Mouse (Mus musculus): ENCODE data around the gene Ehmt2.
"Not testable (repeated sequence)": the region's sequence is repeated elsewhere in the genome, so short reads cannot be mapped to it uniquely, and the experiment has no call there.

Ehmt2 gene

GRCm38 (mm10) chr17:34928841-34929240 is 30.6 kb downstream of the Ehmt2 start:
- DNase-seq, result no peak

DNA sequence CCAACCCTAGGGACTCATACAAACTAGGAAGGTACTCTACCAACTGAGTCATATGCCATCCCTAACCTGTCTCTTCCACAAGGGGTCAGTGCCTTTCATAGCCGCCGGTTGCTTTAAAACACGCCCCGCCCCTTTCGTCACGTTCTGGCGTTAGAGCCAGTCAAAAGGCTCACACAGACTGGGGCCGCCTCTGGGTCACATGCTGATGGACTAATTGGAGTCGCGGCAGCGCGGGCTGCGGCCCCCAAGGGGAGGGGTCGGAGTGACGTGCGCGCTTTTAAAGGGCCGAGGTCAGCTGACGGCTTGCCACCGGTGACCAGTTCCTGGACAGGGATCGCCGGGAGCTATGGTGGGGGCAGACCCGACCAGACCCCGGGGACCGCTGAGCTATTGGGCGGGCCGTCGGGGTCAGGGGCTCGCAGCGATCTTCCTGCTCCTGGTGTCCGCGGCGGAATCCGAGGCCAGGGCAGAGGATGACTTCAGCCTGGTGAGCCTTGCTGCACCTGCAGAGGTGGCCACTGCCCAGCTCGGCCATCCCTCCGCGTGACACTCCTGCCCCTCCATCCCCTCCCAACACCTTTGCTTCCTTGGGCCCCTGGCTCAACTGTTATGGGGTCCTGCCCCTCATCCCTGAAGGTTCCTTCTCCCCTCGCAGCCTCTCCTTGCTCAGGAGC is 32.9 kb downstream of the Ehmt2 start, which contains the start of gene Neu1:
Neu1 (plus strand) TSS at position 193 of the 674 bp plus-strand sequence.
- peak; percentile 100 for DNase-seq

DNA sequence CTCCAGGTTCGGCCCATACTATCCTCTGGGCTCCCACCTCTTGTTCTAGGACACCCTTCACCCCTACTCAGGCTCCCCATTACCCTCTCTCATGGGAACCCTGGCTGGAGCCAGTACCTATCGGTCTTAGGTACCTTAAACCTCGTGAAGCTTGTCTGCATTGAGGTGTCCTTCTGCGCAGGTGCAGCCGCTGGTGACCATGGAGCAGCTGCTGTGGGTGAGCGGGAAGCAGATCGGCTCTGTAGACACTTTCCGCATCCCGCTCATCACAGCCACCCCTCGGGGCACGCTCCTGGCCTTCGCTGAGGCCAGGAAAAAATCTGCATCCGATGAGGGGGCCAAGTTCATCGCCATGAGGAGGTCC is 33.4 kb downstream of the Ehmt2 start:
- peak; percentile 60 to 62 for DNase-seq

DNA sequence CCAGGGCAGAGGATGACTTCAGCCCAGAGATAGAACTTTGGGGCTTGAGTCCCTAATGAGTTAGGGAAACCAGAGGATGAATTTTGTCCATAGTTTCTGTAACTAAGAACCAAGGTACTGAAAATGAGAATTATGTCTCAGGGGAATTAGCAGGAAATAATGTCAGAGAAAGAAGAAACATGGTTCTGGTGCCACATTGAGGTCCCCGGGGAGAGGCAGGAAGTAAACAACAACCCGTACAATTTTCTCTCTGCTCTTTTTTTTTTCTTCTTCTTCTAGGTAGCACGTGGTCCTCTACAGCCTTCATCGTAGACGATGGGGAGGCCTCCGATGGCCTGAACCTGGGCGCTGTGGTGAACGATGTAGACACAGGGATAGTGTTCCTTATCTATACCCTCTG is 34.0 kb downstream of the Ehmt2 start:
- no peak for DNase-seq

- no peak for DNase-seq
Observed at GRCm38 (mm10) chr17:34934031-34934430, 35.8 kb downstream of the Ehmt2 start.

GRCm38 (mm10) chr17:34934830-34935229 is 36.6 kb downstream of the Ehmt2 start:
- no peak for DNase-seq

DNA sequence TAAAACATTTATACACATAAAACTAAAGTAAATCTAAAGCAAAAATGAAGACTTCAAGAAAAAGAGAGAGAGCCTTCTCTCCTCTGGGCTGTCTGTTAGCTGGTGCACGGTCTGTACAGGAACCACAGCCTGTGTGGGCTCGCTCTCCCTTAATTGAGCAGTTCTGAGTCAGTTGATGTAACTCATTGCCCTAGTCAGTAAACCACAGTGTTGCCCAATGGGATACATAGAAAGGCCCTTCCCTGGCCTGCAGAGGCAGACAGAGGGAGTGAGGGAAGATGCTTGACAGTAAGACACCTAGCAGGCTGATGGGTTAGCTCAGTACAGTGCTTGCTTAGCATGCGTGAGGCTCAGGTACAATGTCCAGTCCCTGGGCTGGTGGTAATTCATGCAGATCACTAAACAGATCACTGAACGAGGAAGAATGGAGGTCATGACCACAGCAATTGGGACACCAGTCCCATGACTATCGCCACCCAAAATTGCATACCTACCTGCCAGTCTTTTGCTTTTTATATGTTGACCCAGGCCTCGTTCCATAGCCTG is 39.8 kb downstream of the Ehmt2 start:
- no peak for DNase-seq

- DNase-seq, result no peak
Observed at GRCm38 (mm10) chr17:34941344-34942041, 43.2 kb downstream of the Ehmt2 start.

- DNase-seq, result no peak
Observed at GRCm38 (mm10) chr17:34943128-34943815, 45.0 kb downstream of the Ehmt2 start.

- DNase-seq, result no peak
Observed at GRCm38 (mm10) chr17:34944362-34944761, 46.1 kb downstream of the Ehmt2 start.

- DNase-seq, result no peak
Observed at GRCm38 (mm10) chr17:34946486-34947140, 48.3 kb downstream of the Ehmt2 start.

DNA sequence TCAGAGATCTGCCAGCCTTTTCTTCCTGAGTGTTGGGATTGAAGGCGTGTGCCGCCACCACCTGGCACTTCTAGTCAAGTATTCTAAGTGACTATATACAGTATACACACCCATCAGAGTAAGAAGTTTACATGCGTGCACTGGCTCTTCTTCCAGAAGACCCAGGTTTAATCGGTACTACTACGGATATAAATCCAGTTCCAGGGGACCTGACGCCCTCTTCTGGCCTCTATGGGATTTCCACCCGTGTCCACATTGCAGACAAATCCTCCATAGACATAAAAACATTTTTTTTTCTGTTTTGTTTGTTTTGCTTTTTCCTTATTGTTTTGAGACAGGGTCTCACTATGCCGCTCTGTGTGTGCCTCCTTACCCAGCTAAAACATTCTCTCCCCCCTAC is 49.3 kb downstream of the Ehmt2 start:
- peak; percentile 41 to 47 for DNase-seq

- DNase-seq, result not testable (repeated sequence)
Observed at GRCm38 (mm10) chr17:34948721-34949552, 50.7 kb downstream of the Ehmt2 start.

- no peak for DNase-seq
Observed at GRCm38 (mm10) chr17:34949553-34949969, 51.3 kb downstream of the Ehmt2 start.

- no peak for DNase-seq
Observed at GRCm38 (mm10) chr17:34950514-34951455, 52.5 kb downstream of the Ehmt2 start.

DNA sequence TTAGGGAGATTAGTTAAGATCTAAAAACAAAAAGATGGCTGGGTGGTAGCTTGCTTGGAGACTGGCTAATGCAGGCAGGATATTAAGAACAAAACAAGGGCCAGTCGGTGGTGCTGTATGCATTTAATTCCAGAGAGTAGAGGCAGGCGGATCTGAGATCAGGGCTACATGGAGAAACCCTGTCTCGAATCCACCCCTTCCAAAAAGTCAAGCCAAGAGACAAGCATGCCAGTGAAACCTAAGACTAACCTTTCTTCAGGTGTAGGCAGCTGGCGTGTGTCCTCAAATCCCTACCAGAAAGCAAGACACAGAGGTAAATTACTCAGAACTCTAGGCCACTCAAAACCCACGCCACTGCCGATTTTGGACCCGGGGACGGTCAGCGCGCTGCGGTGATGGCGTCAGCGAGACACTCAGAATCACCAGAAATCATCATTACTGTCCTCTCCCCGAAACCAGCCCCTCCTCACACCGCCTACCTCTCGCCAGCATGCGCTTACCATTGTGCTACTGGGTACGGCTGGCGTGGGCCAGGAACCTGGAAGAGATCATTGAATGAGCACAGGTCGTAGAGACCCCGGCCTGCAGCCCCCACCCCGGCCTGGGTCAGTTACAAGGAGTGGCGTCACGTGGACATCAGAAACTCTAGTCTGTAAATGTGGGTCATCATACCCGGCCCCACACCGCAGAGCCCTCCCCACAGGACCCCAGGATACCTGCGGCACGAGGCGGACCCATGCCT is 53.5 kb downstream of the Ehmt2 start:
- DNase-seq, result no peak

DNA sequence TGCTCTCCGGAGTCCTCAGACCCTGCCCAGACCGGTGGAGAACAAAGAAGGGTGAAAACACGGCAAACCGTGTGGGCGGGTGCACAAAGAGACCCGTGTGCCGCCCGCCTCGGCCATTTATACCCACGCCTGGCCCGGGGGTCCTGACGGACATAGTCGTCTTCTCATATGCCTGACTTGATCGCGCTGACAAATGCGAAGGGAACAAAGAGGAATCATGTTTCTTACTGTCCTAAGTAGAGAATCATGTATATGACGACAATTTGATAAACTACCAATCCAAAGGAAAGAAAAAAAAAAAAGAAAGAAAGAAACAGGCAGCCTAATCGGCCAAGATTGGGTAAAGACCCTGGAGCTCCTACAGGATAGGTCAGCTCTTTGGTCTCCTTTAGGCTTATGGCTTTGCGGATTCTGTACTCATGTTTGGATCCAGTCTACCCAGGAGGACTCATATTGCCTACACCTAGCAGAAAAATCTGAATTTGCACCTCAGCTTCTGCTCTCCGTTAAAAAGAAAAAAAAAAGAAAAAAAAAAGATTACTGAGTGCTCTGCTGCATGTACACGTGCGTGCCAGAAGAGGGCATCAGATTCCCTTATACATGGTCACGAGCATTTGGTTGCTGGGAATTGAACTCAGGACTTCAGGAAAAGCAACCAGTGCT is 54.2 kb downstream of the Ehmt2 start:
- peak; percentile 93 to 95 for DNase-seq

GRCm38 (mm10) chr17:34953258-34953657 is 55.0 kb downstream of the Ehmt2 start:
- no peak for DNase-seq

- DNase-seq, result no peak
Observed at GRCm38 (mm10) chr17:34953904-34954303, 55.6 kb downstream of the Ehmt2 start.

DNA sequence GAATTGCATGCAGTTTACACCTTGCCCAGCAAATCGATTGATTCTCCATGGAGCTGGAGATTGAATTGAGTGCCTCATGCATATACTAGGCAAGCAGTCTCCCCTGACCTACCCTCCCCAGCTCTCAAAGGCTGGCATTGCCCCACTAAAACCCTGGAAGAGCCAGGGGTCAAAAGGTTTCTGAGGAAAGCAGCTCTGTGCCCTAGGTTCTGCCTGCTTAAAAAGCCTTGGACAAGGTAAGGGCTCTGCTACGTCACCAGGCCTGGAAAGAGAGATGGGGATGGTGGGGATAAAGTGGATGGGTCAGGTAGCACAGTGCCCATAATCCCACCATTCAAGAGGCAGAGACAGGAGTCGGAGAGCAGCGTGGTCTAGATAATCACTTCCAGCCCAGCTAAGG is 56.6 kb downstream of the Ehmt2 start:
- DNase-seq, result no peak

Measured in cerebellum, postnatal 10 days (tissue).